Mouse (Mus musculus) c-Kit-positive CD71-positive TER-119-negative erythroid progenitor cells, embryonic 14.5 days (primary cell): ENCODE measurements around the gene Mvp.

Experiments
- DNase-seq: peaks from one replicate; pipeline ENCODE4 v3.0.0-alpha.2; 2013; ENCODE audit warnings: low read depth

Gene Mvp

DNA sequence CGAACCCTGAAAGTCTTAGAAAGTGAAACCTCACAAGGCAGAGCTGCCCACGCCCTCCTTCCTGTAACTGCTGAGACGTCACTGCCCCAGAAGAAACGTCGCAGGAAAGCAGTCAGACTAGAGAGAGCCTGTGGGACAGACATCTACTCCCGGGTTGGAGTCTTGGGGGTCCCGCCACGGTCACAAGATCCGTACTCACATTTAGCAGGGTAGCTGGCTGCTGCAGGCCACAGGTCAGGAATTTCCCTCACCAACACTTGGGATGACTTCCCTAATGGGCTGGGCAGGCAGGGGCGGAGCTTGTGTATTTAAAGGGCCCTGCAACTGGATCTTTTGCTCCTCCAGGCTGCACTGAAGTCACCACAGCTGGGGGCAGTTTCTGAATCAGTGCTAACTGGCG, at the start of gene Mvp:
Mvp (minus strand) TSS at position 302 of the 400 bp plus-strand sequence.
- DNase-seq, result no peak

DNA sequence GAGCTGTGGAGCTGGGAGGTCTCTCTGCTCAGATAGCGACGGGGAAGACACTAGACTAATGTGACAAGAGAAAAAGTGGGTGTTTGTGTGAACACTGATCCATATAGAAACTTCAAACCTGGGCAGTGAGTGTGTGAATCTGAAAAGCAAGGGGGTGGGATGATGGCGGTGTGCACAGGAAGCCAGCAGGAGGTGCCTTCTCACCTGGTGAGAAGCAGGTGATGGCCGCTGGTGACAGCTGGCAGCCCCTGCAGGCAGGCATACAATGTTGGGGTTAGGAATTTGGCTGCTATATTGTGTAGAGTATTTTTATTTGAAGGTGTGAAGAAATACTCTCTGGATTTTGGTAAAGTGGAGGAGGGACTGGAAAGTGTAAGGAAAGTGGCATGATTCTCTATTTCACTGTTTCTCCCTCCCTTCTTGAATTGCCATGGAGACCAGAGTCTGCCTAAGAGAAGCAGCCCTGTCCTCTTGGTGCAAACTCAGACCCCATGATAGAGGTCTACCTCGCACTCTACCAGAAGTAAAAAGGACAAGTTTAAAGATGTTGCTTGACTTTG, 40.7 kb upstream of the Mvp start:
- DNase-seq, result no peak

DNA sequence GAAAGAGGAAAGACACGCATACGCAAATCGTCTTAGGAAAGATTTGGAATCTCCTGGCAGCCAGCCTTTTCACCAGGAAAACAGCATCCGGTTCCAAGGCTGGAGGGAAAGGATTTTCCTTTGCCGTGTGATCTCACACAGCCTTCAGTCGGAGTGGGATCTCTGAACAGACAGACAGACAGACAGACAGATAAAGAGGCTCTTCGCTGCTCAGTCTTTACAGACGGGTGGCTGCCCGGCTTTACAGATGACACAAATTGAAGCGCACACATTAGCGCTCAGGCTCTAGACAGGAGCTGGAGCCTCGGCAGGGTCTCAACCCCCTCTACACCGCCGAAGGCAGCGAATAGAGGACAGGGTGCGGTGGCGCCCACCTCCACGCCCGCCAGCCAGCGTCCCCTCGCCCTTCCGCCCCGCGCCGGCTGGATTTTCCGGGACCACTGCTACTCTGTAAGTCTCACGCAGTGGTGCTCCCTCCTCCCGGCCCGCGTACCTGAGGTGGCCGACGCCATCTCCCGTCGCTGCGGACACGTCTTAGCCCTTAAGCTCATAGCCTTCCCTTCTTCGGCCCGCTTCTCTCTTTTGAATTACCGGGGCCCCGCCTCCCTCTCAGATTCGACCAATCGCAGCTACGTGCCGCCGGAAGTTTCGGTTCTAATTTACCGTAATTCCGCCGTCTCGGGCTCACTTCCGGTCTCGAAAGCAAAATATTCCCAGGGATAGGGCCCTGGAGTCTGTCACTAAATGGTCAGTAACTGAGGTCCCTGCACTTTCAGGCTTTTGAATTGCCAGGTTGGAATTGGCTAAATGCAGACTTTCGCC, 27.6 kb upstream of the Mvp start, which contains the start of gene Kif22:
Kif22 (minus strand) TSS at position 621 of the 822 bp plus-strand sequence.
- peak; percentile 87 for DNase-seq

DNA sequence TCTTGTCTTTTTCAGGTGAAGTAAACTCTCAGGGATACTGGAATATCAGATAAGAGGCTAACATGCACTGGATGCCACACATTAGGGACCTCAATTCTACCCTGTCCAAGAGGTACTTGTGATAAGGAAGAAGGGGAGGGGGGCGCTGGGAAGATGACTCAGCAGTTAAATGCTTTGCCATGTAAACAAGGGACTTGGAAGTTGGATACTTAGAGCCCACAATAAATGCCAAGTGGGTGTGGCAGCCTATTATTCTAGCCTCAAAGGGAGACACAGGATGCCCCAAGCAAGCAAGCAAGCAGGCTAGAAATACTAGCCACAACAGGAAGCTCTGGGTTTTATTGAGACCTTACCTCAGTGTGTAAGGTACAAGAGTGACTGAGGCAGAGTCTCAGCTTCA, 16.8 kb upstream of the Mvp start:
- DNase-seq, result no peak

DNA sequence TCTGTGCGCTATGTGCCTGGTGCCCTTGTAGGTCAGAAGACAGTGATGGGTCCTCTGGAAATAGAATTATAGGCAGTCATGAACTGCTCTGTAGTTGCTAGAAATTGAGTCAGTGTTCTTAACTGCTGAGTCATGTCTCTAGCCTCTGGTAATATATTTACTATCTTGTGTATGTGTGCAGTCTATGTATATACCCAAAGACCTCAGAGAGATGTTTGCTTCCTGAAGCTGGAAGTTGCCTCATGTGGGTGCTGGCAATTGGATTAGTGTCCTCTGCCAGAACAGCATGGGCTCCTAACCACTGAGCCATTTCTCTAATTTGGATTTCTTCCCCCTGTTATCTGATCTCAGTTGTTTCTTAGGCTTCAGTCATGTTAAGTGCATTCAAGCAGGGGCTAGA, 15.8 kb upstream of the Mvp start:
- DNase-seq, result no peak

DNA sequence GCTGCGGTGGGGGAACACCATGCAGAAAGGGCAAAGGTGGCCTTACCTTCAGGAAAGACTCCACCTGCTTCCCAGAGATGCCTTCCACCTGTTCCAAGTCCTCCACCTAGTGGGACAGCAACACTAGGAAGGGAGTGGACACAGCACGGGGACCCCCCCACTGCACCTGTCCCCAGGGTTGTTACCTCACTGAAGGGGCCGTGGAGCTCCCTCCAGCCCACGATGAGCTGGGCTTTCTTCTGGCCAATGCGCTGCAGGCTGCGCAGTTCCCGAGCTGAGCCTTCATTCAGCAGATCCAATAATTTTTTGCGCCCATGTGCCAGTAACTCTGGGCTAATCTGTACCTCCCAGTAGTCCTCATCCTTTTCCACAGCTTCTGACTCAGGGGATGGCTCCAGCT, 13.5 kb upstream of the Mvp start:
- DNase-seq, result no peak

DNA sequence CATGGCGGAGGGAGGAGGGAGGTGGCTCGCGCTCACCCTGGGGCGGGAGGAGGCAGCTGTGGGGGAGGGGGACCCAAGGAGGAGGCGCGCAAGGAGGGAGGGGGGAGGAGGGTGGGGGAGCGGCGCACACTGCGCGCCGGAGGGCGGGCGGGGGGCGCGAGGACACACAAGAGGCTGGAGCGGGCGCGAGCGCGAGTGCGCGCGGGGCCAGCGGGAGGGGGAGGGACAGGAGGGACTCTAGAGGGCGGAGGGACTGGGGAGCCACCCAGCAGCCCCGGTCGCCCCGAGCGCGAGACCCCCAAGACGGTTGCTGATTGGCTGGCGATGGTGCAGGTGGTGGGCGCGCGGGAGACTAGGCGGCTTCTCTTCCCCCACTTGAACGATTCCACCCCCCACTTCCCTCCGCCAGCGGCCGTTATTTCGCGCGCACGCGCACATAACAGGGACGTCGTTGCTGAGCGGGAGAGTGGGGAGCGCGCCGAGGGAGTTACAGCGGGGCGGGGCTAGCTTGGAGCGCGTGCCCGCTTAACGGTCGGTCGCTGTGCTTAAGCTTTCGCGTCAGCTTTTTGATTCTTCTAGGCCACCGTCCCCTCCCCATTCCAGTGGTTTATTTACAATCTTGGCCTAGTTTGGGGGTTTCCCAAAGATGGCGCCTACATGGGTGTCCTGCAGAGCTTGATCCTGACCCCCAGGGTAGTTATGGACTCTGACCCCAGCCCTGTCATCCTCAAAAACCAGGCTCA, 12.7 kb upstream of the Mvp start, which contains the start of gene Maz:
Maz (minus strand) TSS at position 54 of the 743 bp plus-strand sequence.
- peak; percentile 98 for DNase-seq

DNA sequence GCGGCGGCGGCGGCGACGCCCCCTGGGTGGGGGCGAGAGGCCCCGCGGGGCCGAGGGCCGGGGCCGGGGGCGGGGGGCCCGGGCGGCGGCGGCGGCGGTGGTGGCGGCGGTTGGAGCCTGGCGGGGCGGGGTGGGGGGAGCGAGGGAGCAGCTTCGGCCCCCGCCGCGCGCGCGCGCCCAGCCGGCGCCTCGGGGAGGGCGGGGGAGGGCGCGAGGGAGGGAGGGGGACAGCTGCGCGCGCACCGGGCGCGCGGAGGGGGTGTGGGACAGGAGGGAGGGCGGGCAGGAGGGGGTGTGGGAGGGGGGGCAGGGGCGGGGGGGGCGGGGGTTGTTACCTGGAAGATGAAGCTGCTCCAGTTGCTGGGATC, 12.2 kb upstream of the Mvp start:
- peak; percentile 65 for DNase-seq

DNA sequence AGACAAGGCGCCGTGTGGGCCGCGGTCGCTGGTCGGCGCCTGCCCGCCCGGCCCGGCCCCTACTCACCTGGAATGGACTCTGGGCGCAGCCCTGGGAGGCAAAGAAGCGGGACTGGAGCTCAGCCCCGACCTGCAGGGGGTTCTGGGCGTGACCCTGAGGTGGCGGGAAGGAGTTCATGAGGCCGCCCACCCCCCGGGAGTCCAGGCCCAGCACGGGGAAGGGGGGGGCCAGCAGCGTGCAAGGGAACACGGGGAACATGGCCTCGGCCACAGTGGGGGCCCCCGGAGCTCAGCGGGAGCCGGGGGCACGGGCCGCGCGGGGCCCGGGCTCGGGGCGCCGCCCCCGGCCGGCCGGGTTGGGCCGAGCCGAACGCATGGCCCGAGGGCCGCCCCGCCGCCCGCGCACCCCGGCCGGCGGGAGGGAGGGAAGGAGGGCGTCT, 11.8 kb upstream of the Mvp start:
- no peak for DNase-seq

DNA sequence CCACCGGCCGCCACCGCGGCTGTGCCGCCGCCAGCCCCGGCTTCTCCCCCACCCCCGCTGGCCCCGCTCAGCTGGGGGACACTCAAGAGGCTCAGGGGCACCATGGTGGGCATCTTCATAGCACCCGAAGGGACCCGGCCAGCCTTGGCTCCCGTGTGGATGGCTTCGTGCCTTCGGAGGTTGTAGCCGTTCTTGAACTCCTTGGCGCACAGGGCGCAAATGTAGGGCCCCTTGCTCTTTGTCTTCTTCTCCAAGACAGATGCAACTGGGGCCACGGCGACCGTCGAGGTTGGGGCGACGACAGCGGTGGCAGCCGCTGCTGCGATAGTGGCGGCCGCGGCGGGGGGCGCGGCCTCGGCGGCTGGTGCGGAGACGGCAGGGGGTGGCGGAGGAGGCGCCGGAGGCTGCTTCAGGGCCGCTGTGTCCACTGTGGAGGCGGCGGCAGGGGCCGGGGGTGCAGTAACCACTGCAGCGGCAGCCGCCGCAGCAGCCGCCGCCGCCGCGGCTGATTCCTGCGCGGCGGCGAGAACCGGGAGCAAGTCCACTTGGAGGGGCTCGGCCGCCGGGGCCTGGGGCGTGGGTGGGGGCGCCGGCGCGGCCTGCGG, 11.2 kb upstream of the Mvp start:
- DNase-seq, result no peak

DNA sequence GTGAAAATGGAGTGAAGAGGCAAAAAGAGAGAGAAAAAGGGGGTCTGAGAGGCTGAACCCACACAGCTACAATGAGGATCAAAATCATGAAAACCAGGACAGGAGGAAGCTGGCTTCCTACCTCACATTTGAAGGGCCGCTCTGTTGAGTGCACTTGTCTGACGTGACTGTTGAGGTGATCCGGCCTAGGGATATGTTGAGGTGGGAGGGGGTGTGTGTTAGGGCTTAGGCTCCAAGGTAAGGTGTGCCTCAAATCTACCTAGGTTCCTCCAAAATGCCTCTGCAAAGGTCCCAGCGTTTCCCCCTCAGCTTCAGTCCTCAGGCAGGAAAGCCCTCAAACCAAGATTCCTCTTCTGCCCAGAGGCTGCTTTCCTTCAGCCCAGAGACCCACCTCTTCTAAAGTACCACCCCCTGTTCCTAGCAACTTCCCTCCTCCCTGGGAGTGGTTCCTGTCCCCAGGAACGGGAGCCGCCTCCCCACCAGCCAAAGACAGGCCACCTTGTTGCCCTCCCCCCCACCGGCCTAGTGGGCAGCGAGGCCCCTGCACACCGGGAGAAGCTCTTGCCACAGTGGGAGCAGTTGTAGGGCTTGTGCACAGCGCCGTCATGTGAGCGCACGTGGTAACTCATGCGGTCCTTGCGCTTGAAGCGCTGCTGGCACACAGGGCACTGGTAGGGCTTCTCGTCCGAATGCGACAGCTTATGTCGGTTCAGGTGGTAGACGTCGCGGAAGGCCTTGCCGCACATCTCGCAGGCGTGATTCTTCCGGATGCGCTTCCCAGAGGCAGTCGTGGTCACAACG, 10.5 kb upstream of the Mvp start:
- DNase-seq, result peak; percentile 66

DNA sequence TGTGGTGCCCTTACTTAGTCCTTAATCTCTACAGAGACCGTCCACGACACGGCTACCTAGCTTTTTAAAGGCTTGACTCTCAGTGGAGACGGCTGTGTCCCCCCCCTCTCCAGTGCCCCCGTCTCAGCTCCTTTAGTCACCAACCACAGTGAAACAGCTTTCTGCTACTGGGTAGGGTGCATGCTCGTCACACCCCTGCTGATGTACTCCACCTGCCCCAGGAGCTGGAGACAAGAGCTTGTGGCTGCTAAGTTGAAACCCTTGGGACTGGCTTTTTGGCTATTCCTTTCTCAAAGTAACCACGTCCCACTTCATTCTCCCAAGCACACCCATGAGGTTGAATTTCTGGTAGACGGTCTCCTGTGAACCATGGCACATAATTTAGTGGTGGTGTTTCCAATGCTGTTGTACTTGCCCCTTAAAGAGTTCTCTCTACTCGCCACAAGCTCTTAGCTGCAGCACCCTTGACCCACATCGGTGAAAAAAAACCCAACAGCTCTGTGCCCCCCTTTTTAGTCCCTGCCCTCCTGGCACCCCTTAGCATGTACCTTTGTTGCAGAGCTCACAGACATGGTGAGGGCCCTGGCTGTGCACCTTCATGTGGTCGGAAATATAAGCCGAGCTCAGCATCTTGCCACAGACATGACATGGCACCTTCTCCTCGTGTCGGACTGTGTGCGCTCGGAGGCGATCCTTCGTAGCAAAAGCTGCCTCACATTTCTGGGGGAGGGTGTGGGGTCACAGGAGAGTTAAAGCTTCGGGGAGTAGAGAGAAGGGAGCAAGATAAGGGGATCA, 9.7 kb upstream of the Mvp start:
- DNase-seq, result no peak

DNA sequence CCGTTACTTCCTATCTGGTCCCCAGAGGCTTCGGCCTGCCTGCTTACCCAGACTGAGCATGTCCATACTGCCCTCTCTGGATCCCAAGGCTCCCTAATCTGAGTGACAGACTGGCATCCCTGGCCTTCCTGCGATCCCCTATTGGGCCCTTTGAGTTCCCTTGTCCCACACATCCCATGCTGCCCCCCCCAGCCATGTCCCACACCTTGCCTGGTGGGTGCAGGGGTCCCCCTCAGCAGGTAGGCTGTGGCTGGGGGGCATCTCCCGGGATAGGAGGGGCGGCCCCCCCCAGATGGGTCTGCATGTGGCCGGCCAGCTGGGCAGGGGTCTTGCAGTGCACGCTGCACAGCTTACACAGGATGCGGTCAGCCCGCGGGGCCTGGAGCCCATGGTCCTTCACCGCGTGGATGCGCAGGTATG, 8.9 kb upstream of the Mvp start:
- DNase-seq, result no peak

DNA sequence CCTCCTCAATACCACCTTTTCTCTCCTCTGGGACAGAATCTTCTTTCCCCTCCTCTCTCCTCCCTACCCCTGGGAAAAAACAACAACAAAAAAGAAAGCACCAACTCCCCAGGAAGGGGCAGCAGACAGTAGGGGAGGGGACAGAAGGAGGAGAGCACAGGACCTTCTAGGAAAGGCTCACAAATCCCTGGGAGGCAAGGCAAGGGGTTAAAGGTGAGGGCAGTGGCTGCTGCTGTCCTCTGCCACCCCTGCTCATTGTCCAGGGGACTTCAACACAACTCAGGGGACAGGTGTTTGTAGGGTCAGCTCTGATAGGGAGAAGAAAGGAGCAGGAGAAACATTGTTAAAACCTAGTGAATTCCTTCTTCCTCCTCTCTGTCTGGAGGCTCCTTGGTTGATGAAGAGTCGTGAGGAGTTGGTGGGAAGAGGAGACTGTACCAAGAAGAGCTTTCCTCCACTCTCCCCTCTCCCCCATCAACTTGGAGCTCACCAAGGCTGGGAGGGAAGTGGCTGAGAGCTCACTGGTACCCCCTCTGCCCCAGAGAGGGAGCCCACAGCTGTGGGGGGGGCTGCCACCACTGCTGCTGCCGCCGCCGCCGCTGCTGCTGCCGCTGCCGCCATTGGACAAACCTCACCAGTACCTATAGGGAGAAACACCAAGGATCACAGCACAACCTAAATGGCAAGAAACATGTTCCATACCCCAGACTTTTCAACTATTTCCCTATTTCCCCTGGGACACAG, 8.3 kb upstream of the Mvp start:
- no peak for DNase-seq

DNA sequence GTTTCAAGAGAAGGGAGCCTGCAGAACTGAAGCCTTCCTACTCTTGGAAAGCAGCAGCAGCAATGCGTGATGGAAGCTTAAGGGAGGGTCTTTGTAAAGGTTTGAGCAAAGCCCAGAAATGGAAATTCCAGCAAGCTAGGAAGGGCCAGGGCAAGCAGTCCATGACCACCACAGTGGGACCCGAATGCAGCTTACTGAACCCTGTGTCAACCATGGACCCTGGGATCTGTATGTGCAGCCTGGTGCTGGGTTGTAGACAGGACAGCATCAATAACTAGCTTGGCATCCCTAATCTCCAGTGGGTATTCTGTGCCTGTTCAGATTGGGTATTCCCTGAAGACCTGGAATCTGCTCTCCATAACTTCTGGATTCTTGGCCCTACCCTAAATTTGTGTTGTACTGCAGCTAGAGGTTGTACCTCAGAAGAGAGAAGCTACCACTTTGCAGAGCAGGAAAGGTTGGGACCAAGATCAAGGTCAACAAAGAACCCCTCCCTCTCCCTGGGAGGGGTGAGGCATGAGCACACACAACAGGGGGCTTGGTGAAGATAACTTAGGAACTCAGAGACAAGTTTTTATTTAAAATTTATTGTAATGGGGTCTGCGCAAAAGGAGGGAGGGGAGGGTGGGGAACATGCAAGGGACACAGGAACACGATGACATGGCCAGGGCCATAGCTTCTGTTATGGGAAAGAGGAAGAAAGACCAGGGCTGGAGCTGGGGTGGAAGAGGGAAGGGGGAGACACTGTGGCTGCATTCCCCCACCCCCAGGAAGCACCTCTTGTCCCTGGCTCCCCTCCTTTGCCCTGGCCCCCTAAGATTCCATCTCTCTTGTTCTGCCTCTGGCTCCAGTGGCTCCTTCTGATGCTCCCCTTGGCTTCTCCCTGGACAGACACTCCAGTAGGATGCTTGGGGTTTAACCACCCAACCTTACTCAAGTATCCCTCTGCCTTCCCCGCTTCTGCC, 7.4 kb upstream of the Mvp start:
- no peak for DNase-seq

DNA sequence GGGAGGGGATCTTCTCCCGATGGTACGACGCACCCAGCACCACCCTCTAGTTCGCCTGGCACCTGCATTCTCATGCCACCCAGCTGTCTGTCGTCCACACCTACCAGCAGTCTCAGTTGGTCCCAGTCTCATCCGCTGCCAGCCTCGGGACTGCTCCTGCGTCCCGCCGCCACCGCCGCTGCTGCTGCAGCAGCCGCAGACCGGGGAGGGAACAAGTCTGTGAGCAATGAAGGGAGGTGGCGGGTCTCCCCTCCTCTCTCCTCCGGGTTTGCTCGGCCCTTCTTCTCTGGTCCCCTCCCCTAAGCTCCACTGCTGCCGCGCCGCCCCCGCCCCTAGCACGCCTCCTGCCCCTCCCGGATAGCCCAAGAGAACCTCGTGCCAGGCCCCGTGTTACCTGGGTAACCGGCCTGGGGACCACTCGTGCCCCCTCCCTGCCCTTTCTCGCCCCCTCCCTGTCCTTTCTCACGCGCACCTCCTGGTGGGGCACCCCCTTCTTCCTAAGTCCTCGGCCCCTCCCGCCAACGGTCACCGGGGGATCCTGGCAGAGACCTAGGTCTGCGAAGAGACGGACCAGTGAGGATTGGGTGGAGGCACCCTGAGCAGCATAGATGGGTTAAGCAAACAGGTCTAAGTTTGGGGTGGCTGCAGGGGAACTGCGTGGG, 6.6 kb upstream of the Mvp start, which contains the start of the genes Gm42742 and Prrt2:
Gm42742 (minus strand) TSS at position 197 of the 662 bp plus-strand sequence.
Prrt2 (minus strand) TSS at position 311 of the 662 bp plus-strand sequence.
- DNase-seq, result no peak

DNA sequence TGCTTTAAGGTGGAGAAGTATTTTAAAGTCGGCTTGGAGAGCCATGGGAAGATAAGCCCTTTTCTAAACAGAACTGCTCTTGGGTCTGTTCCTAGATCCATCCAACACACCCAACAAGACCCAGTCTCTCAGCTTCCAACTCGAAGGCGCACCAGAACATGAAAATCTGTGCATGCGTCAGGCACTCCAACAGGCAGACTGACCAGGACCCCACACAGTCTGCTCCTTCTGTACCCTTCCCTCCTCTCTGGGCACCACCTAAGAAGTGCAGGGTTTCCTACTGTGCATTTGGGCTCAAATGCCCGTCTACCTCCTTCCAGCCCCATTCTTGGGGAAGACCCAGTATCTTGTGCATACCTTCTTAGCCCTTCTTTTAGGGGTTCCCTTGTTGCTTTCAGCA, 6.1 kb upstream of the Mvp start:
- no peak for DNase-seq

DNA sequence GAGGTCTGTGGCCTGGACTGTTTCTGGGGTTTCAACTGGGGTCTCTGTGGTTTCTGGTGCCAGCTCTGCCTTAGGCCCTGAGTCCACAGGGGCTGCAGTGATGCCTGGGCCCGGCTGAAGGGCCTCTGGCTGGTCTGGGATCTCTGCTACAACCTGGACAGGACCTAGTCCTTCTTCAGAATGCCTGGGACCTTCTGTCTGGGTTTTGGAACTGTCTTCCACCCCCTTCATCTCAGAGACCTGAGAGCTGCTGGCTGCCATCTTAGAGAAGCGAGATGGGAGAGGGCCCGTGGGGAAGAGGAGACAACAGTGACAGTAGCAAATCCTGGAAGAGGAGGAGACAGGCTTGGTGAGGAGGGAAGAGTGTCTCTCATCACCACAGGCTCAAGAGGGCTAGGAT, 5.6 kb upstream of the Mvp start:
- no peak for DNase-seq
